Mouse (Mus musculus): ENCODE measurements around the gene Pnma5.

DNA sequence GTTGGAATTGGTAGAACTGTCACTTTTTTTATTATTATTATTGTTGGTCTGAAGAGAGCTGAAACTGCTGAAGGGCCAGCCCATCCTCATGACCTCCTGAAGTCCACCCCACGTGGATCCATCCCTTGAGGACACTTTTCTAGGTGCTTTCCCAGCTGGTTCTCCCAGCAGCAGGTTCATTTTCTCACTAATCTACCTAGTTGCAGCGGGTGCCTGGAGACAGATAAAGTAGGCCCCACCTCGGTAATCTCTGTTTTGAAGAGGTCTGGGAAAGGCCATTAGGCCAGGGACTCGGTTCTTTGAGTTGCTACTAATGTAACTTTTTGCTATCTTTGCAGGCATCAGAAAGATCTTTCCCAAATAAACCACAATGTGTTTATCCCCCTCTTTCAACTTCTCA, 31.2 kb downstream of the Pnma5 start:
- TF ChIP-seq POLR2A (IDR thresholded peaks at IDR 0.05; ENCODE audit: borderline replicate concordance, extremely low read depth, insufficient read depth, insufficient read length, poor library complexity, severe bottlenecking): no peak
- TF ChIP-seq CTCF (IDR thresholded peaks at IDR 0.05; ENCODE audit: borderline replicate concordance, extremely low read depth, insufficient read depth, insufficient read length): no peak
